Mouse (Mus musculus) heart, embryonic 13.5 days (tissue): ENCODE measurements around the gene Rnasel. TPM values are rescaled to one million over a fixed set of nuclear protein-coding genes. Genes with fewer than 3 reads are reported as not detected.

Experiments used
- ATAC-seq: fragments of 200-750 bp; cut with Nextera tagmentation; 2 replicates; pipeline ENCODE4 v1.8.0; 2017; ENCODE audit warnings: moderate TSS enrichment; ENCODE audit not compliant: insufficient number of reproducible peaks, low FRiP score, low TSS enrichment; ENCODE audit errors: extremely low read depth
- H3K27ac ChIP-seq: fragments of 300-500 bp; sonication (generic); replicated peaks from 2 replicates; pipeline ENCODE4 v1.5.1; 2015; ENCODE audit warnings: moderate library complexity, mild to moderate bottlenecking, inconsistent platforms
- H3K27me3 ChIP-seq: fragments of 300-500 bp; sonication (generic); replicated peaks from 2 replicates; pipeline ENCODE4 v1.6.1; 2015; ENCODE audit warnings: mild to moderate bottlenecking, inconsistent platforms
- H3K36me3 ChIP-seq: fragments of 300-500 bp; sonication (generic); 2 replicates; pipeline ENCODE4 v1.6.1; 2015; ENCODE audit warnings: mild to moderate bottlenecking, inconsistent platforms
- H3K4me1 ChIP-seq: fragments of 300-500 bp; sonication (generic); 2 replicates; pipeline ENCODE4 v1.6.1; 2015; ENCODE audit warnings: inconsistent platforms
- H3K4me2 ChIP-seq: fragments of 300-500 bp; sonication (generic); 2 replicates; pipeline ENCODE4 v1.6.1; 2015; ENCODE audit warnings: inconsistent platforms, mild to moderate bottlenecking, moderate library complexity
- H3K4me3 ChIP-seq: fragments of 300-500 bp; sonication (generic); 2 replicates; pipeline ENCODE4 v1.5.1; 2015; ENCODE audit warnings: moderate library complexity, mild to moderate bottlenecking, inconsistent platforms
- H3K9ac ChIP-seq: fragments of 300-500 bp; sonication (generic); 2 replicates; pipeline ENCODE4 v1.6.1; 2015; ENCODE audit warnings: inconsistent platforms, mild to moderate bottlenecking, moderate library complexity
- H3K9me3 ChIP-seq: fragments of 300-500 bp; sonication (generic); 2 replicates; pipeline ENCODE4 v1.6.1; 2016; ENCODE audit warnings: inconsistent platforms
- WGBS: fragments of 180-500 bp; shearing (Covaris S2); methylation state at CpG from one replicate; pipeline ENCODE4 v1.1.7; 2015; ENCODE audit warnings: mixed read lengths; 5-methylcytosine and 5-hydroxymethylcytosine counted together
- polyA plus RNA-seq: library from polyadenylated mRNA; unstranded; fragments of >200 nt; fragmentation: Nextera tagmentation; extraction: Ambion mirVana; gene quantifications from 2 replicates; pipeline ENCODE4 v1.2.1, GENCODE M21; 2015

The Rnasel gene
- 13.9 and 17.3 TPM in 2 replicates for polyA plus RNA-seq

DNA sequence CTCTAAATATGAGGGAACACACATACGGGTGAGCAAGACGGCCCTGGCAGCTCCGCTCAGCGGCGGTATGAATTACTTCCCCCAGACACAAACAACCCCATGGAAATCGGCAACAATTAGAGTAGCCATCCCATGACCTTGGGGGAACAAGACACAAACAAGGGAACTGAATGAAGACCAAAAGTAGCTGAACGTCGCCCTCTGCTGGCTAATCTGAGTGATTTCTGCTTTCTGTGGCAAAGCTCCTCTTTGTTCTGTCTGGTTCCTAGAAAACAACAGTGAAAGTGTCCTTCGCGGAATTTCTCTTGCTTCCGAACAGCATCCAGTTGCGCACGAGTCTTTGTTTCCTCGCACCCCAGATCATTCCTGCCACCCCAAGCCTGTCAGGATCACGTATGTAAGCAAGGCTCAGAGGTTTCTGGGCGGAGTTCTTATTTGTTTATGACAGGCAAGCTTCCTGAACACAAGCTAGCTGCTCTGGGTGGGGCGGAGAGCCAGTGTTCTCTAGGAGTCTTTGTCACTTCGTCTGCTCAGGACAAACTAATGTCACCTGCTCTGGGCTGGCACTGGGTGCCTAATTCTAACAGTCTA is at the start of gene Rnasel:
Rnasel (plus strand) TSS at position 216 of the 591 bp plus-strand sequence.
- Histone ChIP-seq H3K27ac (peak within 1 kb of the TSS; percentile 80), H3K27me3 (peaks cover 5% of the 10 kb centered on the region; the same call in 1 of the 2 replicates), H3K36me3 (peaks cover 6% of the 10 kb centered on the region; the same call in 1 of the 2 replicates), H3K4me2 (peak within 1 kb of the TSS; percentile 74), H3K9me3 (no peaks in the 10 kb centered on the region), H3K4me1 (peaks cover 49% of the 10 kb centered on the region), H3K4me3 (peak within 1 kb of the TSS; percentile 59), H3K9ac (peak within 1 kb of the TSS; percentile 87)
- 8% methylated on average over 18 of the region's 18 CpGs for WGBS
- no peak for ATAC-seq

DNA sequence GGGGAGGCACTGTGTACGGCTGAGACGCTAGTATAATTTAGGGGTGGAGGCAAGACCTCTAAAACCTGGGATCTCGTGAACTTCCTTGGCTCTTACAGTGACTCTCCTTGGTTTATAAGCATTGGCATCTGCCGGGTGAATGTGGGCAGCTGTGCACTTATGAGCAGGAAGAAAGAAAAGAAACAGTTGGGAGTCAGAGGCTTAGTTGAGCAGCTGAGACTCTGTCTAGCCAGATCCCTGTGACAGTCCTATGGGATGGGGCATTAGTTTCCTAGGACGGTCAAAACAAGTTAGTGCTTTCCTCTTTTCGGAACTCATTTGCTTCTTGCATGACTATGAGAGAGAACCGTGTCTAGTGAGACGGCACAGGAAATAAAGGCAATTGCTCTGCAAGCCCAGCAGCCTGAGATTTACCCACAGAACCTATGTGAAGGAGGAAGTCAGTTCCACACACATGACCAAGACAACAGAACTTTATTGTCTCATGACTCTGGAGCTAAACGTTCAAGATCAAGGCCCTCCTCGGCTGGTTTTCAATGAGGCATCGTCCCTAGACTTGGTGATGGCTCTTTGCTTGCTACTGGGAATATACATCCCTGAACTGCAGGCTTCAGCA is 48.7 kb upstream of the Rnasel start:
- ATAC-seq: no peak
- peaks cover 33% of the 10 kb centered on the region for H3K4me1 ChIP-seq
- WGBS: 80% methylated on average over 11 of the region's 11 CpGs
- H3K27me3 ChIP-seq: 0 out of 2 replicates have a peak, but pooled peaks cover 6% of the 10 kb centered on the region
- no peak overlapping the region for H3K4me3 ChIP-seq
- H3K4me2 ChIP-seq: no peak overlapping the region
- H3K9ac ChIP-seq: no peak overlapping the region
- H3K36me3 ChIP-seq: no peaks in the 10 kb centered on the region
- no peaks in the 10 kb centered on the region for H3K9me3 ChIP-seq
- no peak overlapping the region for H3K27ac ChIP-seq

DNA sequence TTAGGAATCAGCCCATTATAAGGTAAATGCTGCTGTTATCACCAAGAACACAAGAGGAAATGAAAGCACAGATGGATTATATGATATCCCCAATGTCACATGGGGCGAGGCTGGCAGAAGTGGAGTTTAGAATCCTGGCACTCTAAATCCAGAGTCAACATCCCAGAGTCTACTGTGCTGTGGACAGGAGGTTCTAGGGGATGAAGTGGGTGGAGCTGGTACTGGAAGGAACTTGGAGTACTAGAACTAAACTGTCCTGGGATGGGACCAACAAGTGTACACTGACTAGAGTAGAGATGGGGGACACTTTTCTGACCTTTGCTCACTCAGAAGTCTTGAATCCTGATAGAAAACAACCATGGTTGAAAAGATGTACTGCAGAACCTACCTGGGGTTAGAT is 47.8 kb upstream of the Rnasel start:
- no peaks in the 10 kb centered on the region for H3K36me3 ChIP-seq
- 0 out of 2 replicates have a peak, but pooled peaks cover 6% of the 10 kb centered on the region for H3K27me3 ChIP-seq
- no peak overlapping the region for H3K27ac ChIP-seq
- no peak overlapping the region for H3K4me3 ChIP-seq
- H3K4me1 ChIP-seq: peaks cover 33% of the 10 kb centered on the region
- no peak for ATAC-seq
- no peaks in the 10 kb centered on the region; the same call in 1 of the 2 replicates for H3K9me3 ChIP-seq
- WGBS: 80% methylated on average over 1 of the region's 1 CpGs
- no peak overlapping the region for H3K9ac ChIP-seq
- H3K4me2 ChIP-seq: no peak overlapping the region

DNA sequence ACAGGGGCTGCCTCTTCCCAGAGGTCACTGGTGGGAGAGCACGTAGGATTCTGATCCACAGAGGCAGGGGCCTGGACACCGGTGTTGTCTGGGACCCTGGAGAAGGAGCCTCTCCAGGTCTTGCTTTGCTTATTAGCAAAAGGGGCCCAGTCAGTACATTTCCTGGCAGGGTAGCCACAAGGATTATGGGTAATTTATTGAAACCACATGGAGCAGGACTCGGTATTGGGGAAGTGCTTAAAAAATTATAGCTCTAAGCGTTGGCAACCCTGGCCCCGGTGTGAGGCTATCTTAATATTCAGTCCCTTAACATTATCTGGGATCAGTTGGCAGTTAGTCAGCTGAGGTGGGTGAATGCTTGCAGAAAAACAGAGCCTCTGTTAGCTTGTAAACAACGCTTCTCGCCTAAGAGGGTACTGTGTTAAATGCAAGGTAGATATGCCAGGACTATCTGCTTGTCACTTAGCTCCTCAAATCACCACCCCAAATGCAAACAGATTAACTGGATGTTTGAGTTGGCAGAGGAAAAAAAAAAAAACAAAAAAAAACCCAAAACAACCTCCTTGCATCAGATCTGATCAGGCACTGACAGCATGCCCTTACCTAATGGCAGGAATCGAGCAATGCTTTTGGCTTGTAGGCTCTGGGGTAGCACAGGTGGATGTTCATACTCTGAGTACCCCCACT is 46.9 kb upstream of the Rnasel start:
- WGBS: 73% methylated on average over 8 of the region's 8 CpGs
- Histone ChIP-seq H3K27me3 (0 out of 2 replicates have a peak, but pooled peaks cover 6% of the 10 kb centered on the region), H3K4me2 (no peak overlapping the region), H3K4me1 (peaks cover 33% of the 10 kb centered on the region), H3K36me3 (no peaks in the 10 kb centered on the region), H3K9ac (no peak overlapping the region; the same call in 1 of the 2 replicates), H3K9me3 (no peaks in the 10 kb centered on the region; the same call in 1 of the 2 replicates), H3K4me3 (no peak overlapping the region), H3K27ac (no peak overlapping the region)
- ATAC-seq: no peak

DNA sequence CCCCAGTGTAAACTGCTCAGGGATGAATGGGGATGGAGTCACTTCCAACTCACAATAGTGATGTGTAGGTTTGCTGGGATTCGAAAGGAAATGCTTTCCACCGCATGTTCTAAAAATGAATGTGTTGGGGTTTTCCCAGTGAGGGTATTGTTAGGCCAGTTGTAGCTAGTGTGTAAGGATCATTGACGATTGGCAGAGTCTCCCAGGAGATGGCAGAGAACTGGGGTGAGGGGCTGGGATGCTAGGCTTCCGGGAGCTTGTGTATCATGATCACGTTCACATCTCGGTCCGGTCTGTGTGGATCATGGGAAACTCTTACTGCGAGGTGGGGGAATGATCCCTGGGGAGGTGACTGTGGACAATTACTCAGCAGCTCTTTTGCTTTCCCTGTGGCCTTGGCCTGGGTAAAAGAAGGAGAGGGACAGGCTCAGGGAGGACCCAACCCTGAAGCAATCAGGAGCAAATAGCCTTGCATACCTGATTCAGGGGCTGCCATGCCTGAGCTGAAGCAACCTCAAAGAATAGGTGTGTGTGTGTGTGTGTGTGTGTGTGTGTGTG is 46.3 kb upstream of the Rnasel start:
- no peaks in the 10 kb centered on the region for H3K36me3 ChIP-seq
- no peaks in the 10 kb centered on the region; the same call in 1 of the 2 replicates for H3K9me3 ChIP-seq
- no peak for ATAC-seq
- no peak overlapping the region for H3K27ac ChIP-seq
- peaks cover 33% of the 10 kb centered on the region for H3K4me1 ChIP-seq
- 0 out of 2 replicates have a peak, but pooled peaks cover 6% of the 10 kb centered on the region for H3K27me3 ChIP-seq
- no peak overlapping the region for H3K4me2 ChIP-seq
- H3K9ac ChIP-seq: no peak overlapping the region; the same call in 1 of the 2 replicates
- no peak overlapping the region for H3K4me3 ChIP-seq
- WGBS: 67% methylated on average over 8 of the region's 8 CpGs

DNA sequence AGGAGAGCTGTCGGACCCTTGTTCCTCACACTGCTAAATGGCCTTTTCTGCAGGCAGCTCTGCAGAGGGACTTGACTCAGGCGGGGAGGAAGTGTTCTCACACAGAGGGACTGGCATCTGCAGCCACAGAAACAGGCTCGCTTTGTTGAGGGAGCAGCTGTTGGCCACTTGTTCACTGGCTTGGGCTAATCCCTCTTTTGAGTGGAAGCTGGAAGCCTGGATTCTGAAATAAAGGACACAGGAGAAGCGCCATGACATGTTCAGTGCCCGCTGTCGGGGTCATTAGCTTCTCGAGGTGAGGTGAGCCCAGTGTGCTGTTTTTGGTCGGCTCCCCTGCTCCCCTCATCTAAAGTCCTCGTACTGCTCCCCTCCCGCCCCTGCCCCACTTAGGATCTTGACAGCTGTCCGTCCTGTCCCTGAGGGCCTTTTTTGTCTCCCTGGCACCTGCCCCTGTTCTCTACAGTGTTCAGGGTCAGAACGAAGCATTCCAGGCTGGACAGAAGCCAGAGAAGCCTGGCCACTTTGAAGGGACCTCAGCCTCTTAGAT is 45.7 kb upstream of the Rnasel start:
- 11% methylated on average over 11 of the region's 12 CpGs for WGBS
- Histone ChIP-seq H3K4me3 (no peak overlapping the region), H3K9ac (peak overlapping the region; percentile 56), H3K36me3 (no peaks in the 10 kb centered on the region), H3K9me3 (no peaks in the 10 kb centered on the region; the same call in 1 of the 2 replicates), H3K27ac (0 out of 2 replicates have a peak overlapping the region, but pooled peaks have one; percentile 36), H3K4me1 (peaks cover 33% of the 10 kb centered on the region), H3K4me2 (peak overlapping the region; percentile 54), H3K27me3 (0 out of 2 replicates have a peak, but pooled peaks cover 6% of the 10 kb centered on the region)
- ATAC-seq: no peak

DNA sequence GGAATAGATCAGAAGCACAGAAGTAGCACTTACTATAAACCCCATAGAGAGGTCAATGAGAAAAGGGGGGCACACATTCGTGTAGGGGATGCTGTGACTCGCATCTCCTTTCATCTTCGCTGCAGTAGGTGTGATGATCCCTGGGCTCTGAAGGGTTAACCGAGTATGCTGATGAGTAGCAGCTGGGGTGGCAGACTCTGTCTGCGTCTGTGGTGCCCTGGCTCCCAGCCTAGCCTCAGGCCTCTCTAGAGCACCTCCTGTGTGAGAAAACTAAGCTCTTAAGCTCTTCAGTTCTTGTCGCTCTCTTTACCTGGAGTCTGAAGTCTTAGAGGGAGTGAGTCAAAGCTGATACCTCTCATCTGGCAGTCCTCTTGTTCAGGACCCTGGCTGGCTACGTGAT is 45.1 kb upstream of the Rnasel start:
- ATAC-seq: no peak
- H3K4me1 ChIP-seq: peaks cover 37% of the 10 kb centered on the region
- no peak overlapping the region for H3K9ac ChIP-seq
- peak overlapping the region; percentile 54 for H3K4me2 ChIP-seq
- no peaks in the 10 kb centered on the region; the same call in 1 of the 2 replicates for H3K9me3 ChIP-seq
- H3K27me3 ChIP-seq: 0 out of 2 replicates have a peak, but pooled peaks cover 6% of the 10 kb centered on the region
- no peaks in the 10 kb centered on the region for H3K36me3 ChIP-seq
- no peak overlapping the region for H3K27ac ChIP-seq
- 14% methylated on average over 7 of the region's 7 CpGs for whole genome bisulfite sequencing
- no peak overlapping the region for H3K4me3 ChIP-seq

DNA sequence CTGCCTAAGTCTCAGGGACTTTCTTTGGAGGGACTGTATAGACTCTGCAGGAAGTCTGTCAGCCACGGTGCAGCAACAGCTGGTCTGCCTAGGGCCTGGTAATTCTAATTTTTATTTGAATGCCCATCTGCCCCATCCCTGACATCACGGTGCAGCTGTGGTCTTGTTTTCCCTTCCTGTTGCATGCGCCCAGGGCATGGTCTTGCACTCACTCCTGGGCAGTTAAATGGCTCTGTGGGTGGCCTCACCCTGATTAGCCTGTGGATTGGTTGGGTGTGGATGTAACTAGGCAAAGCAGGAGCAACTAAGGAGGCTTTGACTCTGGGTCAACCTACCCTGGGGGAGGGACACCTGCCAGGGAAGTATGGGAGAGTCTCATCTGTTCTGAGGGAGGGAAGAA is 44.2 kb upstream of the Rnasel start:
- Histone ChIP-seq H3K9ac (no peak overlapping the region), H3K36me3 (no peaks in the 10 kb centered on the region), H3K4me2 (no peak overlapping the region), H3K27ac (no peak overlapping the region), H3K9me3 (no peaks in the 10 kb centered on the region; the same call in 1 of the 2 replicates), H3K4me3 (no peak overlapping the region), H3K27me3 (0 out of 2 replicates have a peak, but pooled peaks cover 4% of the 10 kb centered on the region), H3K4me1 (peaks cover 45% of the 10 kb centered on the region)
- WGBS: 45% methylated on average over 3 of the region's 3 CpGs
- no peak for ATAC-seq

DNA sequence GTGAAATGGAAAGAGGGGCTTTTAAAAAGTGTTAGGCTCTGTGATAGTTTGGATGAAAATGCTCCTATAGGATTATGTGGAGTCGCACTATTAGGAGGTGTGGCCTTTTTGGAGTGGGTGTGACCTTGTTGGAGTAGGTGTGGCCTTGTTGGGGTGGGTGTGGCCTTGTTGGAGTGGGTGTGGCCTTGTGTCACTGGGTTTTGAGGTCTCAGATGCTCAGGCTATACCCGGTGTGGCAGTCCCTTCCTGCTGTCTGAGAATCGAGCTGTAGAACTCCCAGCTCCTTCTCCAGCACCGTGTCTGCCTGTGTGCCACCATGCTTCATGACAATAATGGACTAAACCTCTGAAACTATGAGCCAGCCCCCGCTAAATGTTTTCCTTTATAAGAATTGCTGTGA is 40.6 kb upstream of the Rnasel start:
- H3K4me3 ChIP-seq: no peak overlapping the region
- no peak overlapping the region for H3K4me2 ChIP-seq
- no peaks in the 10 kb centered on the region; the same call in 1 of the 2 replicates for H3K9me3 ChIP-seq
- no peak overlapping the region for H3K9ac ChIP-seq
- H3K4me1 ChIP-seq: peaks cover 28% of the 10 kb centered on the region
- 76% methylated on average over 5 of the region's 5 CpGs for WGBS
- H3K36me3 ChIP-seq: no peaks in the 10 kb centered on the region
- H3K27ac ChIP-seq: 0 out of 2 replicates have a peak overlapping the region, but pooled peaks have one; percentile 12
- no peaks in the 10 kb centered on the region for H3K27me3 ChIP-seq
- no peak for ATAC-seq

DNA sequence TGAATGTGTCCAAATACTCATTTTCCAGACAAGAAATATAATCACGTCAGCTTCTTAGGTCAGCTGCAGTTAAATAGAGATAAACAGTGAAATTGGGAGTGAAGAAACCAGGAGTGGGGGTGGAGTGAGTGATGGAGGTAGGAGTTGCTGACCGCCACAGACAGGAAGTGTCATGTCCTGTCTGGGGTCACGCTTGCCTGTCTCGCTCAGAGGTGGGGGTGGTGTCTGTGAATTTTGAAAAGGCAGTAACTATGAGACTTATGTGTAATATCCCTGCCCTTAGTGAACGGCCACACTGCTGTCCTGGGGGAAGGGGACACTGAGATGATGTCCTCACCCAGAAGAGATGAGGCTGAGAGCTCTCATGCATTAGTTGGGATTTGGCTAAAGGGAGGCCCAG is 39.8 kb upstream of the Rnasel start:
- no peak overlapping the region for H3K4me3 ChIP-seq
- H3K9me3 ChIP-seq: no peaks in the 10 kb centered on the region; the same call in 1 of the 2 replicates
- H3K4me1 ChIP-seq: peaks cover 20% of the 10 kb centered on the region
- no peak overlapping the region for H3K4me2 ChIP-seq
- no peak overlapping the region for H3K9ac ChIP-seq
- H3K27me3 ChIP-seq: no peaks in the 10 kb centered on the region
- no peaks in the 10 kb centered on the region for H3K36me3 ChIP-seq
- ATAC-seq: no peak
- WGBS: 46% methylated on average over 5 of the region's 5 CpGs
- H3K27ac ChIP-seq: 0 out of 2 replicates have a peak overlapping the region, but pooled peaks have one; percentile 12
